Mouse (Mus musculus) embryo, embryonic 10 days (tissue): Measurements from ENCODE around the gene Dnmt3a.
A peak's percentile ranks its signal among the peaks of the same experiment; 100 is the strongest.

Source experiments
- DNase-seq: peaks from one replicate; pipeline ENCODE4 v3.0.0-alpha.2; 2015; ENCODE audit warnings: low spot score

The Dnmt3a gene

DNA sequence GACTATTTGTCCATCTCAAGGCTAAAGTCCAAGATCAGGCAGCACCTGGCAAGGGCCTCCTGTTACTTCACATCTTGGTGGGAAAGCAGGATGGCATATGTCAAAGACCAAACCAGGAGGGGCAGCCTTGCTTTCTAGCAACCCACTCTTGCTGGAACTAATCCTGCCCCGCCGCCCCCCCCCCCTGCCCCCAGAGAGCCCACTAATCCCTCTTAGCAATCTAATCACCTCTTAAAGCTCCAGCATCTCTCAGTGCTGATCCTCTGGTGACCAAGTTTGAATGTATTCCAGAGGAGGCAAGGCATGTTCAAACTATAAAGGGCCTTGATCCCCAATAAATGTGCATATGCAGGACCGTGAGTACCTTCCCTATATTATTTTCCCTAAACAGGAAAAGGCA is 18.8 kb upstream of the Dnmt3a start:
- no peak for DNase-seq

DNA sequence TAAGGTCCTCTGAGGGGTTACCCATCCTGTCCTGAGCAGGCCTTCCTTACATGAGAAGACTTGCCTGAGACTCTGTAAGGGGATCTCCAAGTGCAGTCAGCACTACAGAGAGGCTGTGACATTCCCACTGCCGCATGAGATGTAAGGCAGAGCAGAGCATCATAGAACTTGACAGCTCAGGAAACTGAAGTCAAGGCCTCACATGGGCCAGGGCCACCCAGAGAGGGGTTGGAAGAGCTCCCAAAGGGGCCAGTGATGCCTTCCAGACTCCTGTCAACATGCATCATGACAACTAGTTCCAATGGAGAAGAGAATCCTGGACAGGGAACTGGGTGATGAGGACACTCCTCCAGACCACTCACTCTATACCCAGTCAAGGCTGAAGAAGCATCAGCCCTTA is 18.3 kb upstream of the Dnmt3a start:
- DNase-seq: peak; percentile 39

- DNase-seq: peak; percentile 79
Observed at GRCm38 (mm10) chr12:3788421-3789051, 17.3 kb upstream of the Dnmt3a start.

- no peak for DNase-seq
Observed at GRCm38 (mm10) chr12:3789626-3790185, 16.1 kb upstream of the Dnmt3a start.

GRCm38 (mm10) chr12:3791257-3791656 is 14.6 kb upstream of the Dnmt3a start:
- no peak for DNase-seq

- peak; percentile 97 for DNase-seq
Observed at GRCm38 (mm10) chr12:3791732-3792131, 14.1 kb upstream of the Dnmt3a start.

DNA sequence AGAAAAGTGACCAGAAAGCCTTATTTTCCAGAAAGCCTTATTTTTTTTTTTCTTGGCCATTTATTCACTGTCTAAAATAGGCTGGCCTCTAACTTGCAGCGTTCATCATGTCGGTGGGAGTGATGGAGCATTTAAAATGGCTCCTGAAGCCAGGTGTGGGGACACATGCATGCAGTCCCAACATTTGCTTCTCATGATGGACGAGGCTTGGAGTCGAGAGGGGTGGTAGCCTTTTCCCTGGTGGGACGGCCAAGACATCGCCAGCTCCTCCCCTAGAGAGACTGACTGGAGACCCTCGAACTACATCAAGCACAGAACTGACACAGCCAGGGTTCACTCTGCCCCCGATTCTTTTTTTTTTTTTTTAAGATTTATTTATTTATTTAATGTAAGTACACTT is 13.6 kb upstream of the Dnmt3a start:
- peak; percentile 34 for DNase-seq

GRCm38 (mm10) chr12:3795569-3795968 is 10.2 kb upstream of the Dnmt3a start:
- no peak for DNase-seq

GRCm38 (mm10) chr12:3799551-3799950 is 6.3 kb upstream of the Dnmt3a start:
- no peak for DNase-seq

DNA sequence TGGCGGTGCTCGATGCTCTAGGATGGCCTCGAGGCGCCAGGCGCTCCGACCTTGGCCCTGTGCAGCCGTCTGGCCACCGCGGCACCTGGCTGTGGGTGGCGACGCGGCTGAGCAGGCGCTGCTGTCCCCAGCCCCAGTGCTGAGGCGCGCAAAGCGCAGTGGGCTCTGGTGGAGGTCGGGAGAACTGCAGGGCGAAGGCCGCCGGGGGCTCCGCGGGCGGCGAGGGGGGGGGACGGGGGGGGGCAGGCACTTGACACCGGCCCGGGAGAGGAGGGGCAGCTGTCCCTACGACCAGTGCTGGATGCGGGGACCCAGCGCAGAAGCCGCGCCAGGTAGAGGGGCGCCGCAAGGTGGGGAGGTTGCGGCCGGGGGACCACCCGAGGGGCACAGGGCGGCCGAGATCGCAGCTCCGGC is 471 bp downstream of the Dnmt3a start:
- DNase-seq: peak; percentile 84

DNA sequence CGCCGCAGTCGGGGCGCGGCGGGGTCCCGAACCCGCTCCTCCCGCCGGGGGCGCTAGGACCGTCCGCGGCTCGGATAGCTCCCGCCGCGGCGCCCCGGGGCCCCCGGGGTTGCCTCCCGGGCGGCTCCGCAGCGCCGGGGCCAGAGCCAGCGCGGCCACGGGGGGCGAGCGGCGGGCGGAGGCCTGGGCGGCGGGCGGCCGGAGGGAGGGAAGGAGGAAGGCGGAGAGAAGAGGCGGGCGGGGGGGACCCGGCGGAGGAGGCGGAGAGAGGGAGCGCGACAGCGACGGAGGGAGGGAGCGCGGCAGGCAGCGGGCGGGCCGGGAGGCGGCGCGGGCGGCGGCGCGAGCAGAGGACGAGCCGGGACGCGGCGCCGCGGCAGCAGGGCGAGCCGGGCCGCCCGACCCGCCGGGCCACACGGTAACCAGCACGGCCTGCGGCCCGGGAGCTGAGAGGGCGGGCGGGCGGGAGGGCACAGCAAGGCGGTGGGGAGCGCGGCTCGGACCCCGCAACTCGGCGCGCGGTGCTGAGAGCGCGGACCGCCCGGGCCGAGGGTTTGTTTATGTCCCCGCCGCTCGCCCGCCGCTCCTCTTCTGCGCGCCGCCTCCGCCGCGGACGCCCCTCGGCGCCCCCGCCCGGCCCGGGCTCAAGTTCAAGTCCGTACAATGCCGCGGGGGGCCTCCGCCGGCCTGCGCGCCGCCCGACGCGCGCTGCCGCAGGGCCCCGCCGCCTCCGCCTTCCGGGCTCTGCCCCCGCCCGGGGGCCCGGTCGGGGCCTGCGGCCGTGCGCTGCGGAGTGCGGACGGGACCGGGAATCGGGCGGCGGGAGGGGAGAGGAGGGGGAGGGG is 1.1 kb downstream of the Dnmt3a start:
- peak; percentile 47 for DNase-seq

GRCm38 (mm10) chr12:3807548-3808395 is 2.0 kb downstream of the Dnmt3a start:
- DNase-seq: peak; percentile 36

GRCm38 (mm10) chr12:3808396-3808981 is 2.7 kb downstream of the Dnmt3a start:
- no peak for DNase-seq

GRCm38 (mm10) chr12:3809520-3810180 is 3.8 kb downstream of the Dnmt3a start:
- DNase-seq: no peak

- DNase-seq: no peak
Observed at GRCm38 (mm10) chr12:3810455-3810854, 4.6 kb downstream of the Dnmt3a start.

DNA sequence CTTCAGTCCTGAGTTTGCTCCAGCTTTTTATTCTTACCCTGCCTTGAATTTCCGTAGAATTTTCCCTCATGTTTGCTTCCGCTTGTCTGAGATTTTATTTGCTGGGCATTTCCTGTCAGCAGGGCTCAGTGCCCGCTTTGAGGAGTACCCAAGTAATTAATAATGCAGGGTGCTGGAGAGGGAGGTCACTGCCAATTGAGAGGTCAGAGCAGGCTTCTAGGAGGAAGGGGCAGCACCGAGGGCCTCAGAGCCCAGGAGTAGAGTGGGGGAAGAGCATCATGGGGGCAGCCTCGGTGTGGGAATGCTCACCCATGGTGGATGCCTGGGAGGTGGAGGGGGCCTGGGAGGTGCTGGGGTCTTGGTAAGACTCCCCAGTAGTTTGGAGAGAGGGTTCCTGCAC is 5.8 kb downstream of the Dnmt3a start:
- DNase-seq: no peak

- DNase-seq: no peak
Observed at GRCm38 (mm10) chr12:3812251-3812650, 6.4 kb downstream of the Dnmt3a start.

DNA sequence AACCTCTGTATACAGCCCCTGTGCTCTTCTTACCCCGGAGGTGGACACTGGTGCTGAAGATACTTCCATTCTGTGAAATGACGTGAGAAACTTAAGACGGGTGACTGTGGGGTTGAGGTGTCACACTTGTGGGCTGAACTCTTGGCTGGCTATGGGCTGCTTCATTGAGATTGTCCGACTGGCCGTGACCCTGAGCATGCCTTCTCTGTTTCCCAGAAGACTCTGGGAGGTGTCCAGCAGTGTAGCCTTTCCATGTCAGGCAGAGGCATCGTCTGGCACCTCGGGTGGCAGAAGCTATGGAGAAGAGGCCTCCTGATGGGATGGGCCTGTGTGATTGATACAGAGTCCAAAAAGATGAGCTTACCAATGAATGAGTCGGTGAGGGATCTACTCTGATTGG is 7.3 kb downstream of the Dnmt3a start:
- DNase-seq: no peak

GRCm38 (mm10) chr12:3815386-3815785 is 9.6 kb downstream of the Dnmt3a start:
- no peak for DNase-seq

DNA sequence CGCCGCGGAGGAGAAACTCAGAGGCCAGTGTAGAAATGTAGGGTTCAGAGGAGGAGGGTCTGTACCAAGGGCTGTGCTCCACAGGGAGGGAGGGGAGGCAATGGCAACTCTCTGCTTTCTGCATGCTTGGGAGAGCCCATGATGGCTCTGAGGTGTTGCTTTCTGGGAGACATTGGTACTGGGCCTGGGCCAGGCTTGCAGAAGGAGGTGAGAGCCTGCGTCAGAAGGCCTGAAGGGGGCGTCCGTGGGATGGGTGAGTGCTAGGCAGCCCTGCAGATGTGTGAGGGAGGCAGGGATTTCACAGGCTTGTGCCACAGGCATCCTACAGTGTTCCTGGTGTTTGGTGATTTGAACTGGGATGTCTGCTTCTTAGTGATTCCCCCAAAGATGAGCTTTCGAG is 11.2 kb downstream of the Dnmt3a start:
- peak; percentile 30 for DNase-seq

GRCm38 (mm10) chr12:3817566-3817965 is 11.8 kb downstream of the Dnmt3a start:
- DNase-seq: no peak
